Mouse (Mus musculus) cerebellum, postnatal 10 days (tissue): ENCODE data around the gene Exoc3.
A peak's percentile ranks its signal among the peaks of the same experiment; 100 is the strongest.

ENCODE experiments used
- DNase-seq, 2 experiments: peaks; one replicate each; pipeline ENCODE4 v3.0.0; 2021; ENCODE audit warnings: mixed read lengths in 2 of 2

The Exoc3 gene

GRCm38 (mm10) chr13:74138906-74139647 is 69.5 kb downstream of the Exoc3 start:
- no peak for DNase-seq

DNA sequence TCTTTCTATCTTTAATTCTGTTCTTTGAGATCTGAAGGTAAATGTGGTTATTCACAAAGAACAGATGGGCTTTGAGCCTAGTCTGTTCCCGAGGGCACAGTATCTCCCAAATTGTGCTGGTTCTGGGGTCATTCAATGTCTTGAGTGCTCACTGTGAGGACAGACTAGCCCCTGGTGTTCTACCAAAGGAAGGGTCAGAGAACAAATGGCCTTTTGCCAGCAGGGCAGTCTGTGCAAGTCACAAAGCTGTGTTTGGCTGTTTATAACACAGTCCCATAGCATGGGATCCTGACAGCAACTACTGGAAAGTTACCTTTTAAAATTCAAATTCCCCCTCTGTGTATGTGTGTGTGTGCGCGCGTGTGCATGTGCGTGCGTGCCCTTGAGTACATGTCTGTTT is 78.6 kb downstream of the Exoc3 start:
- DNase-seq = peak; percentile 14 to 20

DNA sequence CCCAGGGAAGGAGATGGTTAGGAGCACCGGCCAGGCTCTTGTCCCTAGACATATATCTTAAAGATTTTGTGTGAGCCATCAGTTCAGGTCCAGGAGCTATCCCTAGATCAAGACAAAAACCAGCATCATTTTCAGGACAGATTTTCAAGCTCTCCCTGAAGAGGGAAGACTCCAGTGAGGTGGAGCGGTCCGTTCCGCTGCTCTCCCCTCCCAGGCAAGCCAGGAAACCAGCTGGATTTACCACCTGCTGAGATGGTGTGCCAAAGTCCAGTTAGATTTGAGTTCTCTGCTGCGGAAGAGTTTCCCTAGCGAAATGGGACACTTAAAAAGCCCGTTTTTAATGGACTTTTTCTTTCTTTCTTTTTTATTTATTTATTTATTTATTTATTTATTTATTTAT is 81.0 kb downstream of the Exoc3 start:
- no peak for DNase-seq

DNA sequence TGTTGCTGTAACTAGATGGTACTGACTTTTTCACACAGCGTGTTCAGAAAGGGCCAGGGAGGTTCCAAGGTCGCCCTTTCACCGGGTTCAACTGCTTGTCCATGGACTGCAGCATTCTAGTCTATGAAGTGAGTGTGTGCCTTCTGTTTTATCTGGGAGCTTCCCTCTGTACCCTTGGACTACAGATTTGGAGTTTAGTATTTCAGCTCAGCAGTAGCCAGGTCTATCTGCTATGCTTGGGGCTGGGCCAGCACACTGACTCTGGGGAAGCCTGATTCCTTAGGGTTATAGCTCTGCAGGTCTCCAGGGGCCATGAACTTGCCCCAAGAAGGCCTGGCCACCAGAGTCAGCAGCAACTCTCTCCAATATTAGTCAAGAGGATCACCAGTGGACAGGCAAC is 85.9 kb downstream of the Exoc3 start:
- DNase-seq = no peak

- no peak for DNase-seq
Measured at GRCm38 (mm10) chr13:74121795-74122330, 86.7 kb downstream of the Exoc3 start.

DNA sequence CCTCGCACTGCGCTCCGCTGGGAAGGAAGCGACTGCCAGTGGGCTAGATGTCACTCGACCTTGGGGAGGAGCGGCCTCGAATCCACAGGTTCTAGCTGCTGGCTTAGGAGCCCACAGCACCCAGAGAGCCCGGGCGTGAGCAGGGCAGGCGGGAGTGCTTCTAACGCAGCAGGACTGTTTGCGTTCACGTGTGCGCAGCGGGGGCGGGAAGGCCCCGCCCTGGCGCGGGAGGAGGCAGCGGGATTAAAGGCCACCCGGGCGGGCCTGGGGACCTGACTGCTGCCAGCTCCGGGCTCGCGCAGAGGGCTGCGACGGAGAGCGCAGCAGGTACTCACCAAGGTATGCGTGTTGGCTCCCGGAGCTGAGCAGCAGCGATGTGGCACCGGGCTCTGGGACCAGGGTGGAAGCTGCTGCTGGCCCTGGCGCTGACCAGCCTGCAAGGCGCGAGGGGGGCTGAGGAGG is 87.4 kb downstream of the Exoc3 start, which contains the start of gene Slc9a3:
Gene Slc9a3 (plus strand): TSS at position 317 of the 462 bp plus-strand sequence.
- DNase-seq = peak; percentile 18 to 23
